Mouse (Mus musculus) E14TG2a.4 (cell line): ENCODE data around the gene Kmt2c.

Source experiments
- H3K27me3 ChIP-seq: 2 replicates; pipeline ENCODE4 v1.6.1; 2014; ENCODE audit warnings: low read length, control low read depth; ENCODE audit not compliant: insufficient read depth
- H3K36me3 ChIP-seq: 2 replicates; pipeline ENCODE4 v1.6.1; 2014; ENCODE audit warnings: low read length, control low read depth; ENCODE audit not compliant: insufficient read depth
- H3K4me1 ChIP-seq: replicated peaks from 2 replicates; pipeline ENCODE4 v1.6.1; 2014; ENCODE audit warnings: low read depth, low read length, control low read depth
- H3K4me3 ChIP-seq: replicated peaks from 2 replicates; pipeline ENCODE4 v1.5.1; 2014; ENCODE audit warnings: mild to moderate bottlenecking, low read length
- H3K9me3 ChIP-seq: 2 replicates; pipeline ENCODE4 v1.6.1; 2014; ENCODE audit warnings: low read length, control low read depth
- CTCF ChIP-seq: conservative IDR thresholded peaks from 2 replicates; pipeline ENCODE4 v1.5.1; 2014; ENCODE audit warnings: low read length
- NANOG ChIP-seq: IDR thresholded peaks from 2 replicates; pipeline ENCODE4 v1.6.1; 2014; ENCODE audit warnings: borderline replicate concordance, low read length, mixed read lengths
- POU5F1 ChIP-seq: IDR thresholded peaks from 2 replicates; pipeline ENCODE4 v1.6.1; 2014; ENCODE audit warnings: low read length, borderline replicate concordance

Kmt2c gene

DNA sequence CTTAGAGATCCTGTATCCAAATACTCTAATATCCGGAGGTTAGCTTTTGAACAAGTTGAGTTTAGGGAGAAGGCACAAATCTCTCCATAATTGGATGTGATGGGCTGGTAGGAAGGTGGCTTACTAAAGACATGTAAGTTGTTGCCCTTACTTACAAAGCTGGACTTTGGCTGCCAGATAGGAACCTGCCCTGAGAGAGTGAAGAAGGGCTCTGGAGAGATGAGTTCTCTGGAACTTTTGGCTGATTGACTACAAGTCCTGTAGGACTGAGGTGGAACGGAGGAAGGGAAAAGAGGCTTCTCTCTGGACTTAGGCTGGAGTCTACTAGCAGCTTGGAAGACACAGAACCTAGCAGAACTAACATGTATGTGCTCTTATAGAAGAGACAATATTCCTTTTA lies 37.0 kb upstream of the Kmt2c start:
- no peaks in the 10 kb centered on the region for H3K36me3 ChIP-seq
- H3K9me3 ChIP-seq, result no peaks in the 10 kb centered on the region
- H3K27me3 ChIP-seq, result no peaks in the 10 kb centered on the region
- H3K4me1 ChIP-seq, result peaks cover 65% of the 10 kb centered on the region
- peak overlapping the region; percentile 71 for H3K4me3 ChIP-seq
- no peak for TF ChIP-seq NANOG

DNA sequence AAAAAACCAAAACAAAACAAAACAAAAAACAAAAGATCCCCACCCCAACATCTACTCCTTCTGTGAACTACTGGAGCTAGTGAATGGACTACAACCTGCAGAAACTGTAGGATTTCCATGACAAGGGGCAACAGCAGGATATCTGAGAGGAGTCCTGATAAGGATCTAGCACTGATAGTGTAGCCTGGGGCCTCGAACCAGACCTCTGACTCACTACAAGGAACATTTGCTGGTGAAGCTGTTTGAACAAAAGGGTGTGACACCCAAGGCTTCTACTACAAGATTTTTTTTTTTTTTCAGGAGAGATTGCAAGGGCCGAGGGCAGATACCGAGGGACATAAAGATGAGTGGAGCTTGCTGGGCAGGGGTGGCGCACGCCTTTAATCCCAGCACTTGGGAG lies 34.7 kb upstream of the Kmt2c start:
- H3K36me3 ChIP-seq, result no peaks in the 10 kb centered on the region
- no peaks in the 10 kb centered on the region for H3K9me3 ChIP-seq
- no peak for TF ChIP-seq CTCF
- peak; percentile 84 for TF ChIP-seq NANOG
- peak; percentile 95 for TF ChIP-seq POU5F1
- H3K4me1 ChIP-seq, result peaks cover 75% of the 10 kb centered on the region
- H3K4me3 ChIP-seq, result no peak overlapping the region
- H3K27me3 ChIP-seq, result no peaks in the 10 kb centered on the region

DNA sequence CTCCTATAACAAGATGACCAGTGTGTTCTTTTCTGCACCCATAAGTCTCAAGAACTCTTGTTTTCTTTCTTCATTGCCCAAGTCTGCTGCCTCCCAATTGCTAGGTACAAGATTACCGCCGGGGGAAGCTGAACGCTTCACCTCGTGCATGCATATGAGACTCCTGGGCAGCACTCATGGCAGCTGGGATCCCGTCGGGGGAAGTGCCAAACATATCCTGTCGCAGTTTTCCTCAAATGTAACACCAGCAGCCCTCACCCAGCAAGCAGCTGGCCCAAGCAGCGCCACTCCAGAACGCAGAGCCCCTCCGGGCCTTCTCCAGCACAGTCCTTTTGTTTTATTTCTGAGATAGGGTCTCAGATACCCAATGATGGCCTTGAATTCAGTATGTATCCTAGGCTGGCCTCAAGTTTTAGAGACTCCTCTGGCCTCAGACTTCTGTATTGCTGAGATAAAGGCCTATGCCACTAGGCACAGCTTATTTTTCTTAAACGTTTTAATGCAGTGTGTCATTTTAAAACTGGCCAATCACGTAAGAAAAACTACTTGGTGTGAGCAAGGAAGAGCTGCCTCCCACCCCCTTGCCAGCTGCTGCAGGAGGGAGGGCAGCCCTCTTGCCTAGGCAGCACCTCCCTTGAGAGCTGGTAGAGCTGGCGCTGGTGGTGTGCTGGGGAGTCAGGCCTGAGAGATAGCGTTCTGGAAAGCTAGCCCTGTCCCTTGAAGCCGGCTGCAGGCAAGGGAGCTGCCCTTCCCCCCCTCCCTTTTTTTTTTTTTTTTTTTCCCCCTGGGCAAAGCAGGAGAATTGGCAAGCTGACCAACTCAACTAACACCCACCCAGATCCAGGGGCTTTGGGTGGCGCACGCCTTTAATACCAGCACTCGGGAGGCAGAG lies 33.9 kb upstream of the Kmt2c start:
- H3K4me1 ChIP-seq, result peaks cover 75% of the 10 kb centered on the region
- H3K36me3 ChIP-seq, result no peaks in the 10 kb centered on the region
- no peaks in the 10 kb centered on the region for H3K9me3 ChIP-seq
- no peak for TF ChIP-seq CTCF
- no peaks in the 10 kb centered on the region for H3K27me3 ChIP-seq
- peak overlapping the region; percentile 60 for H3K4me3 ChIP-seq

DNA sequence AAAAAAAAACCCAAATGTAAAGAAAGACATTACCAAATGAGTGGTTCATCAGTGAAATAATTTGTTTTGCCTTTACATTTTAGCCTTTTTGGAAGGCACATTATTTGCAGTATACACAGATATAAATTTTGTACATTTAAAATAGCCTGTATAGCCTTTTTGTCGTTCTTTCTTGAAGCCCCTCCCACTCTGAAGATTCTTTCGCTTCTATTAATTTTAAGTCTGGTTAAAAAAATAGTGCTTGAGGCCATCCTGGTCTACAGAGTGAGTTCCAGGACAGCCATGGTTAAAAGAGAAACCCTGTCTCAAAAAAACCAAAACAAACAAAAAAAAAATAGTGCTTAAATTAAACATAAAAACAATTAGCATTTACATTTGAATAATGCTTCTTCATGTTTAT lies 32.0 kb upstream of the Kmt2c start:
- no peaks in the 10 kb centered on the region for H3K36me3 ChIP-seq
- TF ChIP-seq CTCF (no peak), NANOG (no peak), POU5F1 (no peak)
- no peaks in the 10 kb centered on the region for H3K9me3 ChIP-seq
- no peaks in the 10 kb centered on the region for H3K27me3 ChIP-seq
- H3K4me3 ChIP-seq, result peak overlapping the region; percentile 86
- peaks cover 76% of the 10 kb centered on the region for H3K4me1 ChIP-seq

DNA sequence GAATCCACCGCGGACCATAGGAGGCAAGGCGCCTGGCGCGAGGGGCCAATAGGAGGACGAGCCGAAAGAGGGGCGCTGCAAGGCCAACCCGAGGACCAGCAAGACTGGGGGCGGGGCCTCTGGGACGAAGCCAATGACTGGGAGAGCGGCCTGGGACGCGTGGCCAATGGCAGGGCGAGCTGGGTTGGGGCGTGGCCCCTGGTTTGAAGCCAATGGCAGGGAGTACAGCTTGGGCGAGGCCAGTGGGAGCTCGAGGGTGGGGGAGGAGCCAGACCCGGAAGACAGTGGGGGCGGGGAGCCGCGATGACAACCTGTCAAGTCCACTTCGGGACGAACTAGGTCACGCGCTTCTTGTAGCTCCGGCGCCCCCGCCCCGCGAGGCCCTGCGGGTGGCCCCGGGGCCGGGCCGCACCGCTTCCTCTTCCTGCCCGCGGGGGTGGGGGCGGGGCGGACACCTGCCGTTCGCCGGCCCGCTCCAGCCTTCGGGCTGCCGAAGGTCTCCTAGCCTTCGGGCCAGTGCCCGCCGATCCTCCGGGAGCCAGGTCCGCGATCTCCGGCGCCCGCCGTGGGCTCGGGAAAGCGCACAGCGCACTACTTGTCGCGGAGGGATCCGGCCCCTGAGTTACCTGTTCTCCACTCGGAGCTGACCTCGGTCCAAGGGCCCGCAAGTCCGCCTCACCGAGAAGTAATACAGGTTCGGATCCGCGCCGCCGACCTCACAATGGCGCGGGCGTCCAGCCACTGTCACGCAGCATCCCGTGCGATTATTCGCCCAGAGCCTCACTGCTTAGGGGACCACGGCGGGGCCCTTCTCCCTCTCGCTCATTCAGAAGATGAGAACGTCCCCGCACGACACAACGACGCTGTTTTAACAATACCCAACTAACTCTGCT lies 31.2 kb upstream of the Kmt2c start:
- TF ChIP-seq POU5F1 (no peak), CTCF (no peak), NANOG (no peak)

DNA sequence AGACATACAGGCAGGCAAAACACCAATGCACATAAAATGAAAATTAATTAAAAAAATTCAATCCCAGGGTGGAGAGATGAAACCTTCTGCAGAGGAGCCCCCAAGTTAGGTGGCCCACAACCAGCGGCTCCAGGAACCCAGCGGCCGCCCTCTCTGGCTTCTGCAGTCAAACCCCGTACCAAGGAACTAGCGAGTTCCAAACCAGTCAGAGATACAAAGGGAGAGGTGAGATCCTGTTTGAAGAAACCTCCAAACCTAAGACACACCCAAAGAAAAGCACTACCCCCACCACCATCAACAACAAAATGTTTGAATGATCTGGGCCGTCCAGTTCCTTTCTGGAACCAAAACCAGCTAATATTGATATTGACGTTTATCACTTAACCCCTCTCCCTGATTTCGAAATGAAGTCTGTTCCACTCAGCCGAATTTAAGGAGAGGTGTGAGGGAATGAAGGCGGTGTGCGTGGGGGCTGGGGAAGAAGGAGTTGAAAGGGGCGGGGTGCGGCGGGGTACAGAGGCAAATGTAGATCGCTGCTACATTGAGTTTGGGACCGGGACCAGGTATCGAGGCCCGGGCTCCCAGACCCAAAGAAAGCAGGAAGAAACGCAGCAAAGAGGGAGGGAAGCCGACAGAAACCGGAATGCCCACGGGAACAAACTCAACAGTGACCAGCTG lies 30.4 kb upstream of the Kmt2c start:
- Histone ChIP-seq H3K27me3 (no peaks in the 10 kb centered on the region), H3K36me3 (no peaks in the 10 kb centered on the region), H3K4me1 (peaks cover 78% of the 10 kb centered on the region), H3K9me3 (no peaks in the 10 kb centered on the region), H3K4me3 (peak overlapping the region; percentile 86)
- TF ChIP-seq CTCF (no peak), NANOG (no peak), POU5F1 (no peak)

More for the DNA sequence above, 31.2 kb upstream of the Kmt2c start:
- peaks cover 78% of the 10 kb centered on the region for H3K4me1 ChIP-seq
- no peaks in the 10 kb centered on the region for H3K36me3 ChIP-seq
- H3K9me3 ChIP-seq, result no peaks in the 10 kb centered on the region
- no peaks in the 10 kb centered on the region for H3K27me3 ChIP-seq
- peak overlapping the region; percentile 86 for H3K4me3 ChIP-seq

DNA sequence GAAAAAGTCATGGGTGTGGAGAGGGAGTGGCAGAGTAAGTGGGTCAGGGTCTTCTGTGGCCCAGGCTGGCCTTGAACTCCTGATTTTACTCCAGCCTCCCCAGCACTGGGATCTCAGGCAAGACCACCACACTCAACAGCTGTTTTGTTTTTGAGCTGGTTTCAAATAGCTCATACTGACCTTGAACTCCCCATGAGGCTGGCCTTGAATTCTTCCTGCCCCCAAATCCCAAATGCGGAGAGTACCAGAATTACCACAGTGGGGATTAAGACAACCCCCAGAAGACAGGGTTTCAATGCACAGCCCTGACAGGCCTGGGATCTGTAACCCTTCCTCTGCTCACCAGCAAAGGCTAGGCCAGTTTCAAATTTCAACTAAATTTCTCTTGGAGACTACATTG lies 29.4 kb upstream of the Kmt2c start:
- H3K9me3 ChIP-seq, result no peaks in the 10 kb centered on the region
- H3K4me1 ChIP-seq, result peaks cover 75% of the 10 kb centered on the region
- peak overlapping the region; percentile 86 for H3K4me3 ChIP-seq
- TF ChIP-seq NANOG, result no peak; the same call in 1 of the 2 replicates
- no peak for TF ChIP-seq POU5F1
- TF ChIP-seq CTCF, result no peak
- H3K36me3 ChIP-seq, result no peaks in the 10 kb centered on the region
- no peaks in the 10 kb centered on the region for H3K27me3 ChIP-seq

DNA sequence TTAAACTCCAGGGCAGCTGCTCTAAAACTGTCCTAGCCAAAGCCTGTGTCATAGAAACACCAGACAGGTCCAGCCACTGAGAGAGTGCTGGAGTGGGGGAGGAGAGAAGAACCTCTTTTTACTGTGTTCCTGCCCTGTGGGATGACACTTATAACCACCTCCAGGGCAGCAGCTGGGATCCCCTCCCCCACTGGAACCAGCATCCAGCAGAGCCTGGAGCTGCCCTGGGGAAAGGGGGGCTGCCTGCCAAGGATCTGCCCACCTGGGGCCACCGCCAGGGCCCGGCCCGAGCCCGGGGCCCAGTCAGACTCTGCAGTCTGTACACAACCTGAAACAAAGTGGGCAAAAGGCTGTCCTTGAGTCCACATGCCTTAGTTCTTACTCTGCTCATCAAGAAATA lies 28.3 kb upstream of the Kmt2c start:
- peak overlapping the region; percentile 86 for H3K4me3 ChIP-seq
- TF ChIP-seq CTCF (no peak), NANOG (no peak)
- no peaks in the 10 kb centered on the region for H3K9me3 ChIP-seq
- no peaks in the 10 kb centered on the region for H3K27me3 ChIP-seq
- no peaks in the 10 kb centered on the region for H3K36me3 ChIP-seq
- H3K4me1 ChIP-seq, result peaks cover 65% of the 10 kb centered on the region
